Mouse (Mus musculus): ENCODE measurements around the gene Shank3. TPM values are rescaled to one million over a fixed set of nuclear protein-coding genes. Genes with fewer than 3 reads are reported as not detected.
A peak's percentile ranks its signal among the peaks of the same experiment; 100 is the strongest.

Shank3 gene
- total RNA-seq, 2 experiments from 2014 or later = 14.4 to 15.5 TPM

DNA sequence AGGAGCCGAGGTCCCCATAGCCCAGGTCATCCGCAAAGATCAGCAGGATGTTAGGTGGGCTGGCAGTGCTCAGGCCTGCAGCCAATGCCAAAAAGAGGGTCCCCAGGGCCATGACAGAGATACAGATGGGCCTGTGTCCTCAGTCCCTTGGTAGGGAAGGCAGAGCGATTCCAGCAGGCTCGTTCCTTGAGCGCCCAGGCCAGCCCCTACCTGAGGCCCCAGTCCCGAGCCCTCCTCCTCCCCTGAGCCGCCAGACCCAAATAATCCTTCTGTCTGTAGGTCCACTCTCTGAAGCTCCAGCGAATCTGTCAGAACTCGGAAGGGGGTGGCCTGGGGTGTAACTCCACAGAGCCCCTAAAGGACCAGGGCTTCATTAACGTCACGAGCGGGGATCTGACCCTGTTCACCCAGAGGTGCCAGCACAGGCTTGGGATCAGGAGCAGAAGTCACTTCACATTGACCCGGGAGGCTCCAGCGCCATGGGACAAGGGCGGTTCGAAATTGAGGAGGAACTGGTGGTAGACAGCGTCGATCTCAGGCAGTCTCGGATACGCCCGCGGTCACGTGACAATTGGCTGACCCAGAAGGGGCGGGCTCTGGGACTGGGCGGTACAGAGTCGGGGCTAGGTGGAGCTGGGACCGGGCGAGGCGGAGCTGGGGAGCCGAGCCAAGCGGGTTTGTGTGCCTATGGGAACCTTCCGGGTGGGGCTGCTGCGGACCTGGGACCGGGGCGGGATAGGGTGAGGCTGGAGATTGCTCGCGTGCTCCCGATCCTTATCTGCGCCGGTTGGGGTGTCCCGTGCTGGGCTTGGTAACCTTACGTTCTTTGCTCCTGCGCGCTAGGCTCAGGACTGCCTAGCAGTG is 23.6 kb upstream of the Shank3 start:
- intact Hi-C loops (cut with DNase I) = no loop called here

DNA sequence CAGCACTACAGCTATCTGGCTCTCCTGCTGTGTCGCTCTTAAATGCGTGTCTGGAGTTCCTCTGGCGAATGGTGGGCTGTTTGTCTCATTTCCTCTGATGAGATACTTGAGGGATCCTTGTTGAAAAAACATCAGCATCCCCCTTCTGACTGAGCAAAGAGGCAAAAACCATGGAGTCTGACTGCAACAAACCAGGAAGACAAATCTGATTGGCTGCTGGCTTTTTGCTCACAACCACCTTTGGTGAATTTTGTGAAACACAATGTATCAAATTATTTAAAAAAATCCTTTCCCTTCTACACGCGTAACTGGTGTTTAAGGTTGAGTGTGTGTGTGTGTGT is 23.0 kb upstream of the Shank3 start:
- intact Hi-C loops (cut with DNase I) = no loop called here
- DNase-seq = no peak

More for the DNA sequence above, 23.6 kb upstream of the Shank3 start:
- peak; percentile 91 to 93 for DNase-seq

DNA sequence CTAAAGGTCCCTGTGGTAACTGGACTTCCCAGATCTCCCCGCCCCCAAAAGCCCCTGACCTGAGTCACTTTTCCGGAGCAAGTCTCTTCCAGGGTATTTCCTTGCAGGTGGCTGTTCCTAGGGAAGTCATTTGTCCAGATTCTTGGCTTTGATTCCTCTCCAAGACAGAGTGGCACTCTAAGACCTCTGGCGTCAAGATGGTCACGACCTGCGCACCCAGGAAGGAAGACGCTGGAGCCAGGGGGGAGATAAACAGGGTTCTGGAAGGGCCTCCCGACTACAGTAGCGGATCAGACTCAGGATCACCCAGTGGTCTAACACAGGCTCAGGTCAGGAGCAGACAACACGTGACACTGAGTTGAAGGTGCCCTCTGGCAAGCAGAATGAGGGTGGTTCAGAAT is 22.3 kb upstream of the Shank3 start, which contains the start of gene Arsa:
Gene Arsa, minus strand, starts transcription at position 335 of the 401 bp plus-strand sequence.
- intact Hi-C loops (cut with DNase I) = no loop called here
- no peak for DNase-seq

DNA sequence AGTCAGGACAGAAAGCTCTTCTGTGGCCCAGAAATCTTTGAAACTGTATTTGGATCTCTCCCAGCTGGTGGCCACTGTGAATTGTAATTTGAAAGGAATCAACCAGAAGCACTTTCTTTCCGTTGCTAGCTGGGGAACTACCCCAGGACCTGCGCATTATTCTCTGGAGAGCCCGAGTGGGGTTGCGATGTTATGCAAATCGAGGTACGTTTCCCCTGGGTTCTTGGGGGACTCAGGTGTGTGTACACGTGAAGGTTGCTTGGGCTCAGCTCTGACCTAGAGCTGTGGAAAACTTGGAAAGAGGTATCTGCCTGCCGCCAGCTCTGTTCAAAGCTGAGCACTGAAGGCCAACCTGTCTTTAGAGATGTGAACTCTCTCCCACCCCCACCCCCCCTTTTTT is 21.6 kb upstream of the Shank3 start:
- intact Hi-C loops (cut with DNase I) = no loop called here
- no peak for DNase-seq

DNA sequence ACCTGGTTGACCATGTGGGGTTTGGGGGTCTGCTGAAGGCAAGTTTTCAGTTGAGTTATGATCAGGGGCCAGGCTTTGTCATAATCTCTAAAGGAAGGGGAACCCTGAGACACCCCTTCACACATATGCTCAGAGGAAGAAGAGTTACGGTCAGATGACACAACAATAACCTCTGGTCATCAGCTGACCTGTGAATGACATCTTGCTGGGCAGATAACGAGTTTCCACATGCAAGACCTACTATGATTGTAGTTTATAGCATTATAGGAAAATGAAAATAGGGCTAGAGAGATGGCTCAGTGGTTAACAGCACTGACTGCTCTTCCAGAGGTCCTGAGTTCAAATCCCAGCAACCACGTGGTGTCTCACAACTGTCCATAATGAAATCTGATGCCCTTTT is 20.8 kb upstream of the Shank3 start:
- intact Hi-C loops (cut with DNase I) = no loop called here
- DNase-seq = no peak

DNA sequence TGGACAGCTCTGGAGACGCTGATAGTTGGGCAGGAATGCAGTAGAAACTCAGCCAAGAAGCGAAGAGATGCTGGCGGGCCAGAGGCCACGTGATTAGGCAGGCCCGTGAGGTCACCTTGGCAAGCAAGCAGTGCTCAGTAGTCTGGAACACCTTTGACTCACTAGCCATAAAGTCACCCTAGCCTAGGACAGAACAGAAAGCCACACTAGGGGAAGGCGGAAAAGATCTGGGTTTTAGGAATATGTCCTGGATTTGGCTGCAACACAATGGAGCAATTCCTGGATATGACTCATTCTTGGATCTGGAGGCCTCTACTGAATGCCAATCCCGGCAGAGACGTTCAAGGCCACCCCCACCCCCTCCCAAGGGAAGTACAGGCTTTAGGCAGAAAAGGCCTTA is 18.8 kb upstream of the Shank3 start:
- DNase-seq = peak; percentile 61
- intact Hi-C loops (cut with DNase I) = no loop called here

DNA sequence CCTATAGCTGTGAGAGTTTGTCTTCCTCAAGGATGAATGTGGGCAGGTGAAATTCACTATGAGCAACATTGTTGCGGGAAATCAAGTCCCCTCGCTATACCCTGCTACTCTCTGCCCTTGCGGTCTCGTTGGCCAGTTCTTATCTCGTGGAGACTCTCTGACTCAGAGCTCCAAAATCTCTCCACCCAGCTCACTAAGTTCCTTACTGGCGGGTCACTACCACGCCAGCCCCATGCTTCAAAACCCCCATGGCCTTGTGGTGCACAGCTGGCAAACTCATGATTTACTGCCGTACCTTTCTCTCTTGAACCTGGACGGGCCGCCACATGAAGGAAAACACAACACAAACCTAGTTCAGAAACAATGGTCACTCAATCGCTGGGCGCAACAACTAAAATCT is 11.2 kb upstream of the Shank3 start:
- DNase-seq = no peak
- intact Hi-C loops (cut with DNase I) = no loop called here

DNA sequence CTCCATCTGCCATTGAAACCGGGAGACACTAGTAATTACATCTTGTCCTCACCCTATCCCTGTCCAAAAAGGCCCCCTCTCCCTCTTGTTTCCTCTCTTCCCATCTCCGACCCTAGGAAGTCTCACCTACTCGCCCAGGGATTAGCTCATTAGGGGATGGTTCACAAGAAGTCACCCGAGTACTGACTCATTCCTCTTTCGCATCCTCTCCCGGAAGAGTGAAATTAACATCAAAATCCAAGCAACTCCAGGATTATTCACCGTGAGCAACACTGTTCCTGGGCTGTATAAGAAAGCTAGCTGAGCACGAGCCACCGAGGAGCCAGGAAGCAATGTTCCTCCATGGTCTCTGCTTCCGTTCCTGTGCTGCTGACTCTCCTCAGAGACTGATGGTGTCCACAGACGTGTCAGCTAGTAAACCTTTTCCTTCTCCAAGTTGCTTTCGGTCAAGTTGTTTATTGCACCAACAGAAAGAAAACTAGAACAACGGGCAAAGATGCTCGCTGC is 10.8 kb upstream of the Shank3 start:
- no peak for DNase-seq
- intact Hi-C loops (cut with DNase I) = no loop called here

DNA sequence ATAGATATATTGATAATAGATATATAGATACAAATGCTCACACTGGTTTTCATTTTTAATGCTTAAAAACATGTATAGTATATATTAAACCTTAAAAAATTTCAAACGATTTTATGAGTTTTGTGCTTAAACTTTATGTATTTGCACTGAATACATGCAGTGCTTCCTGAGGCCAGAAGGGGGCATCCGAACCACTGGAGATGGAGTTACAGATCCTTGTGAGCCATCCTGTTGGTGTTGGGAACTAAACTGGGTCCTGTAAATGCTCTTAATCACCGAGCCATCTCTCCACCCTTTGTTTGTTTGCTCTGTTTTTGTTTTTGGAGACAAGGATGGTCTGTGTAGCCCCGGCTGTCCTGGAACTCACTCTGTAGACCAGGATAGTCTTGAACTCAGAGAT is 4.5 kb upstream of the Shank3 start:
- no peak for DNase-seq
- intact Hi-C loops (cut with DNase I) = no loop called here

DNA sequence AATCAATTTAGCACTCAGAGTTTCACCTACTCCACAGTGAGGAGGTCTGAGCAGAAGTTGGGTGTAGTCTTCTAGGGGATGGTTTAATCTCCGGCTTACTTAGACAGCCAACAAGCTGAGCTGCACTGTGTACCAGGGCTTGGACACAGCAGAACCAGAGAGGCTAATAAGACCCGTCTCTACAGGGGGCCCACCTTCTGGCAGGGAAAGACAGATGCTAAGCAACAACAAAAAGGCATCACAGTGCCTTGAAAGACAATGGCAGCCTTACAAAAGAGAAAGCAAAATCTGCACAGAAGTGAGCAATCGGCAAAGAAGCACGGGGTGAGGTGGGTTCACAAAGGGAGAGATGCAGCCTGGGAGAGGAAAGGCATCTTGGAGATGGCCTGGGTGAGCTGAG is 3.3 kb upstream of the Shank3 start:
- DNase-seq = no peak
- intact Hi-C loops (cut with DNase I) = no loop called here

DNA sequence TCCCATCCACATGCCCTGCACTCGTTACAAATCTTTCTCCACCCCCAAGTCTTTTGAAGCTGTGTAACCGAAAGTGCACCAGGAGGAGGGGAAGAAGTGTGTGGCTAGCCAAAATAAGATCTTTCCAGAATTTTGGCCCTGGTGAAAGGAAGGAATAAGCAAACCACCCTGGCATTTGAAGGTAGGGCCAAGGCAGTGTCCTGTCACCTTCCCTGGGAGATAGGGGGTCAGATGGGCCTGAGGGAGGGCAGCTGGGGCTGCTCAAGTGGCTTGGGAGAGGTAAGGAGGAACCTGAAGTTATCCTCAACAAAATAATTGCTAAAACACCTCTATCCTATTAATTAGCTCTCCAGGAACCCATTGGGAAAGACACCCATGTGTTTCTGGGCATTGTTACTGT is 2.6 kb upstream of the Shank3 start:
- intact Hi-C loops (cut with DNase I) = no loop called here
- no peak for DNase-seq

DNA sequence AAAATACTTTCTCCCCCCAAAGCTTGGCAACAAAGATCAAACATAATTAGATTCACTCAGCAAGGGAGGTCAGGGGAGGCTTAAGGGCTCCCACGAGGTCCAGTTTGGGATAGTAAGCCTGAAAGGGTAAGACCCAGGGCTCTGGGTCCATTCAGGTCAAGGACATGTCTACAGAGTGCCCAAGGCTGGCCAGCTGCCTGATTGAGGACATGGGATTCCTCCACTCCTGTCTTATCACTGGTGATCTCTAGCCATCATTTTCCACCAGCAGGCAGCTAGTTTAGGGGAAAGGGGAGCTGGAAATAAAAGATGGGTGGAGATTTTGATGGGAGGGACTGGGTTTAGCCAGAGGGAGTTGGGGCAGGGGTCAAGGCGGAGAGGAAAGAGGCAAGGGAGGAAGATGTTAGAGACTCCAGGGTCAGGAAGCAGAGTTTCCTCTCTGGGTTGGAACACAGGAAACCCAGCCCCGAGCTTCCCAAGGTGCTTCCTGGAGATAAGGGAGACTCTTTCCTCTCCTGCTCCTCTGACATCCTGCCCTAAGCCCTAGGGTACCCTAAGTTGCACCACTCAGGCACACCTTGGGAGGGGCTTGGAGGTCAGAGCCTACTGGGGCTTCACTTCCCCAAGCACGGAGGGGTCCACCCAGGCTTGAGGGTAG is 1.9 kb upstream of the Shank3 start:
- intact Hi-C loops (cut with DNase I) = no loop called here
- DNase-seq = peak in 1 of 2 experiments; percentile 27

DNA sequence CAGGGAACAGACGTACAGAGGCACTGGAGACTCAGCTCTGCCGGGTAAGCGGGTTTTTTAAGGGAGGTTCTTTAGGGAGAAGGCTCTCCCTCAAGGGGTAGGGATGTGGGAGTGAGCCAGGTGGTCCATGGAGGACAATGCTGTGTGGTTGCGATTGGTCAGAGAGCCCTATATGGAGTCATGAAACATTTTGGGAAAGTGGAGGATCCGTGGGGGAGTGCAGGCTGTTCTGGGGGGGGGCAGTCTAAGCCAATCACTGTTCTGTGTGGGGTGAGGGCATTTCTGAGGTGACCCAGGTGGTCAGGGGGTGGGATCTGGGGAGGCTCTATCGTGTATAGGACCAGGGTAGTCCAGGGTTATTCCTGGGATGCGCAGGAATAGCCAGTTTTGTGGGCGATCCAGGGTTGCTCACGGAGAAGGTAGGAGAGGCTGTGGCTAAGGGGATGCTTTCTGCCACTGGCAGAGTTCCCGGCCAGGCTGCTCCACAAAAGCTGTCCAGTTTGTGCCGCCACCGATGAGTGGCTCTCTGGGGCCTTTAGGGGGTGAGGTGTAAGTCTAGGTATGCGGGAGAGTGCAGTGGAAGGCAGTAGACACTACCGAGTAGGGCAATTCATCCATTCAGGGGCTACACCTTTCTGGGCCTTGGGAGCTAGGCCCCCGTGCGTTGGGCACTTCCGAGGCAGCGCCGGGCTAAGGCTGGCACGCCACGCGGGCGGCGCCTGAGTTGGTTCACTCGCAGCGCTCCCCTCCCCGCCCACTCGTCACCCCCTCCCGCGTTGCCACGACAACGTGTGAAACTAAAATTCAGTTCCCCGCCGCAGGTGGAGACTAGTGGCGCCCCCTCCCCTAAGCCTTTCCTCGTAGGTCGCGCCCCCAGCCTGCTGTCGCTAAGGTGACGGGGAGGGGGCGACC is 1.1 kb upstream of the Shank3 start:
- DNase-seq = no peak
- intact Hi-C loops (cut with DNase I) = no loop called here

DNA sequence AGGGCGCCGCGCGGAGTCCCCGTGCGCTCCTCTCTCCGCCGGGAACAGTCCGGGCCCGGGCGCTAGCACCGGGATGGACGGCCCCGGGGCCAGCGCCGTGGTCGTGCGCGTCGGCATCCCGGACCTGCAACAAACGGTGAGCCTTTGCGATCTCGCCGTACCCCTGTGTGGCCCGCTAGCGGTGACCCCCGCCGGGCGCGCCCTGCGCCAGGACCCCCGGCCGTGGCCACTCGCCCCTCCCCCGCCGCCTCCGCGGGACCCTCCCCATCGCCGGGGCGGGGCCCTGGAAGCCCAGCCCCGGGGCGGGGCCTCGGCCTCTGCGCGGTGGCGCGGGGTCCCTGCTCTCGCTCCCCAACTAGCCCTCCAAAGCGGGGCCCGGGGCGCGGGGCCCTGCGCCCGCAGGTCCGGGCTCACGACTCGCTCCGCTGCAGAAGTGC is 379 bp downstream of the Shank3 start:
- intact Hi-C loops (cut with DNase I) = no loop called here
- no peak for DNase-seq

DNA sequence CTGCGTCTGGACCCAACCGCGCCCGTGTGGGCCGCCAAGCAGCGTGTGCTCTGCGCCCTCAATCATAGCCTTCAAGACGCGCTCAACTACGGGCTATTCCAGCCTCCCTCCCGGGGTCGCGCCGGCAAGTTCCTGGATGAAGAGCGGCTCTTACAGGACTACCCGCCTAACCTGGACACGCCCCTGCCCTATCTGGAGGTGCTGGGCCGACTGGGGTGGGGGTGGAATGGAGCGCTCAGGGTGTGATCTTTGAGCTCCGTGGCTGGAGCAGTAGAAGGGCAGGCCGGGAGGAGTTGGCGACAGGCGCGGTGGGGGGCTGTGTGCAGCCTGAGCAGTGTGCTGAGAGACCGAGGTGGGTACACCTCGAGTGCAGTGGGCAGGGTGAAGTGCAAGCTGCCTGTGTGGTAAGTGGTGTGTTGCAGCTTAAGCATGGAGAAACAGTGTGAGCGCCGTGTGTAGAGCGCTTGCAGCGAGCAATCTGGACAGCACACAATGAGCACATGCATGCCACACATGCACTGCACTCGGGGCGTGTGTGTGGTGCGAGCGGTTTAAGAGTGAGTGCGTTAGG is 883 bp downstream of the Shank3 start:
- DNase-seq = no peak
- intact Hi-C loops (cut with DNase I) = no loop called here

DNA sequence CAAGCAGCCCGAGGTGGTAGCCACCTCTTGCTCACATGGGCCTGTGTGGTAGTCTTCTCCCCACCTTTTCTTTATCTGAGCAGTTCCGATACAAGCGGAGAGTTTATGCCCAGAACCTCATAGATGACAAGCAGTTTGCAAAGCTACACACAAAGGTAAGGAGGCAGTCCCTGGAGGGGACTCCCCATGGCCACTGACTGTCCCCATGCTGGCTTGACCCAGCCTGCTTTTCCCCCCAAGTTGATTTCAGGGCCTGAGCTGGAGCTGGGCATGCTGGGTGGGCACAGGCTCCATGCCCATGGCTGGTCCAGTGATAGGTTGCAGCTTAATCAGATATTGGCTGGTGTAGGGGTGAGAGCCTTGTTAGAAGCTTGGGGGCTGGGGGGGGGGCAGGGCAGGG is 1.9 kb downstream of the Shank3 start:
- intact Hi-C loops (cut with DNase I) = no loop called here
- no peak for DNase-seq

DNA sequence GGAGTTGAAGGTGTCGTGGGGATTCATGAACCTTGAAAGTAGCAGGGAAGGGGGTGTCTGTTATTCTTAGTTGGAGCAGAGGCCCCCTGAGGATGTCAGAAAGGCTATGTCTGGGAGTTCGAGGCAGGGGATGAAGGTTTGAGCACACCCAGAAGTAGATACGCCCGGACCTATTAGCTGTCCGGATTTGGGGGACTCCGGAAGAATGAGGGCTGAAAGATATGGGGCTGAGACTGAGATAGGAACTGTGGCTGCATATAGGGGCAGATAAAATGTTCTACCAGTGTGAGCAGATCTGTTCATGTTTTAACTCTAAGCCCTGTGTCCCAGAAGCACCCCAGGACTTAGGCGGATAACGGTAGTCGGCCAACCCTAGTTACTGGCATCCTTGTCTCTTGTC is 5.4 kb downstream of the Shank3 start:
- intact Hi-C loops (cut with DNase I) = no loop called here

DNA sequence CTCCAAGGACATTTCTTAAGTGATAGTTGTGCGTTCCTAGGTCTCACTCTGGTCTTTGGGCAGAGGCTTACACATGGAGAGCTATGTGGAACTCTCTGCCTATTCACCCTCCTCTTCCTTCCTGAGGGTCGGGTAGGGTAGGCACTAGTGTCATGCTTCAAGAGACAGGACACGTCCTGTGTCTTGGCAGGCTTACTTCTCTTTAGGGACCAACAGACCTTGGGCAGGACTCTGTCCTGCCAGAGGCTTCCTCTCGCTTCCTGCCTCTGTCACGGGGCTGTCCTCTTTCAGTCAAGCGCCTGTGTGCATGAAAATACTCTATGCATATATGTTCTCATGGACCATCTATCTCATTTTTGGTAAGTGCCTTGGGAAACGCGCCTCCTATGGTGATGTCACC is 8.3 kb downstream of the Shank3 start:
- intact Hi-C loops (cut with DNase I) = no loop called here
- no peak for DNase-seq

More for the DNA sequence above, 5.4 kb downstream of the Shank3 start:
- no peak for DNase-seq

DNA sequence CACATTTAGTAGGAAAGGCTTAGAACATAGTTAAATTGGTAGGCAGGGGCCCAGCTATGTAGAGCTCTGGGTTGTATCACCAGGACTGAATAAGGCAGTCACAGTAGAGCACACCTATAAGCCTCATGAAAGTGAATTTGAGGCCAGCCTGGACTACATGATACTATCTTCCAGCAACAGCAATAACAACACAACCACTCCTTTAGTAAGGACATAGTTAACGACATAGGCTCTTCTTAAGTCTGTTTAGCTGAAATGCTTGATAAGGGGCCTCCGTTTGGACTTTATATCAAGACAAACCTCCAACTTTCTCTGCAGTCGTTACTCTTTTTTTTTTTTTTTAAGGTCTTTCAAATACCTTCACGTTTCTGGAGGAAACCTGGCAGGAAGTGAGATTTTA is 13.3 kb downstream of the Shank3 start:
- intact Hi-C loops (cut with DNase I) = no loop called here
- DNase-seq = no peak

DNA sequence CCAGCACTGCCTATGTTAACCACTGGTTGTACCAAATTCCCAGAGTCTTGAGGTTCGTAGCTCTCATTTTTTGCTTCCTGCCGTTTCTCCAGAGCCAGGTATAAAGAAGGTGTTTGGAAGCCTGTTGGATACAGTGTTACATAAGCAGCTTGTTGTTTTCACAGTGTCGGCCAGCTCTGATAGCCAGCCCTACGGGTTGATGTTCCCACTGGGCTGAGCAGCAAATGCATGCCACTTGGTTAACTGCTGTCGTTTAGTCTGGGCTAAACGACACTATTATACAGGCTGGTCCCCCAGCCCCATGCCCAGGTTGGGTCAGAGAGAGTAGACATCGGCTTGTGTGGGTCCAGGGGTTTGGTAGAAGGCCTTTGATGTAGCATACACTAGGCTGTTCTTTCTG is 22.5 kb downstream of the Shank3 start:
- intact Hi-C loops (cut with DNase I) = no loop called here
- no peak for DNase-seq

Data from gastrocnemius, postnatal 36 days (tissue).